Mouse (Mus musculus) kidney, adult 2 months (tissue): Measurements from ENCODE around the gene Tas2r135. TPM values are rescaled to one million over a fixed set of nuclear protein-coding genes. Genes with fewer than 3 reads are reported as not detected.
A peak's percentile ranks its signal among the peaks of the same experiment; 100 is the strongest.

Experiments
- DNase-seq: peaks from one replicate; pipeline ENCODE4 v3.0.0; 2021
- H3K27ac ChIP-seq: fragments of 200-500 bp; 2 replicates; pipeline ENCODE4 v1.5.1; 2012; ENCODE audit warnings: low read depth, low read length, control low read depth, inconsistent platforms; ENCODE audit not compliant: insufficient read depth
- H3K27me3 ChIP-seq: fragments of 200-500 bp; replicated peaks from 2 replicates; pipeline ENCODE4 v1.6.1; 2012; ENCODE audit warnings: mild to moderate bottlenecking, moderate library complexity, low read length, inconsistent platforms; ENCODE audit not compliant: control insufficient read depth, insufficient read depth
- H3K36me3 ChIP-seq: fragments of 200-500 bp; 2 replicates; pipeline ENCODE4 v1.6.1; 2012; ENCODE audit warnings: mild to moderate bottlenecking, moderate library complexity, low read length, inconsistent platforms; ENCODE audit not compliant: control insufficient read depth, insufficient read depth
- H3K4me1 ChIP-seq: fragments of 200-500 bp; 2 replicates; pipeline ENCODE4 v1.6.1; 2011; ENCODE audit warnings: low read length; ENCODE audit not compliant: control insufficient read depth, insufficient read depth
- H3K4me3 ChIP-seq: fragments of 200-500 bp; 2 replicates; pipeline ENCODE4 v1.5.1; 2011; ENCODE audit warnings: mild to moderate bottlenecking, low read depth, low read length, control low read depth; ENCODE audit not compliant: insufficient read depth
- CTCF ChIP-seq: fragments of 200-500 bp; conservative IDR thresholded peaks from 2 replicates; pipeline ENCODE4 v1.5.1; 2011; ENCODE audit warnings: low read depth, mild to moderate bottlenecking, control low read depth, low read length, moderate library complexity, mixed read lengths; ENCODE audit not compliant: insufficient read depth, insufficient read length
- POLR2A ChIP-seq: fragments of 200-500 bp; IDR thresholded peaks from one replicate; pipeline ENCODE4 v1.6.1; 2011; ENCODE audit warnings: low read depth, low read length, control low read depth
- WGBS: fragments of 180-500 bp; shearing (Covaris S2); methylation state at CpG from one replicate; pipeline ENCODE4 v1.1.7; 2018; 5-methylcytosine and 5-hydroxymethylcytosine counted together
- polyA plus RNA-seq: library from polyadenylated mRNA; depleted of rRNA; stranded (reverse); fragments of >200 nt; gene quantifications from 2 replicates; pipeline ENCODE4 v1.2.3, GENCODE M21; 2012; rRNA removed

Gene Tas2r135
- polyA plus RNA-seq, 1 experiment = not detected

GRCm38 (mm10) chr6:42426337-42426736, 21.1 kb downstream of the Tas2r135 start:
- Histone ChIP-seq H3K36me3 (no peaks in the 10 kb centered on the region), H3K27ac (no peak overlapping the region), H3K4me3 (no peak overlapping the region), H3K4me1 (no peaks in the 10 kb centered on the region), H3K27me3 (no peaks in the 10 kb centered on the region)
- no peak for TF ChIP-seq POLR2A
- TF ChIP-seq CTCF = no peak
- DNase-seq = no peak
- WGBS = 84% methylated on average over 4 of the region's 4 CpGs

GRCm38 (mm10) chr6:42433554-42433953, 28.3 kb downstream of the Tas2r135 start:
- Histone ChIP-seq H3K27ac (no peak overlapping the region), H3K27me3 (no peaks in the 10 kb centered on the region), H3K36me3 (no peaks in the 10 kb centered on the region), H3K4me1 (no peaks in the 10 kb centered on the region), H3K4me3 (no peak overlapping the region)
- no peak for TF ChIP-seq POLR2A
- TF ChIP-seq CTCF = no peak
- 50% methylated on average over 2 of the region's 2 CpGs for WGBS
- peak; percentile 8 for DNase-seq

GRCm38 (mm10) chr6:42434446-42434845, 29.2 kb downstream of the Tas2r135 start, which contains the start of gene Tas2r126:
Tas2r126 (plus strand) TSS chr6:42434535.
- Histone ChIP-seq H3K27me3 (no peaks in the 10 kb centered on the region), H3K27ac (no peak within 1 kb of the TSS), H3K4me1 (no peaks in the 10 kb centered on the region), H3K4me3 (no peak within 1 kb of the TSS), H3K36me3 (no peaks in the 10 kb centered on the region)
- WGBS = 28% methylated on average over 6 of the region's 6 CpGs
- DNase-seq = peak; percentile 36
- TF ChIP-seq POLR2A (no peak), CTCF (no peak)

- no peaks in the 10 kb centered on the region for H3K36me3 ChIP-seq
- DNase-seq = no peak
- H3K4me1 ChIP-seq = no peaks in the 10 kb centered on the region
- no peak overlapping the region for H3K4me3 ChIP-seq
- H3K27me3 ChIP-seq = no peaks in the 10 kb centered on the region
- H3K27ac ChIP-seq = no peak overlapping the region
- TF ChIP-seq POLR2A (no peak), CTCF (no peak)
- WGBS = 77% methylated on average over 2 of the region's 2 CpGs
Observed at GRCm38 (mm10) chr6:42435490-42435889, 30.3 kb downstream of the Tas2r135 start.

- Histone ChIP-seq H3K4me3 (no peak overlapping the region), H3K4me1 (no peaks in the 10 kb centered on the region), H3K27ac (no peak overlapping the region), H3K27me3 (no peaks in the 10 kb centered on the region), H3K36me3 (no peaks in the 10 kb centered on the region)
- TF ChIP-seq CTCF (no peak), POLR2A (no peak)
- WGBS = 59% methylated on average over 2 of the region's 2 CpGs
- no peak for DNase-seq
Observed at GRCm38 (mm10) chr6:42441395-42441794, 36.2 kb downstream of the Tas2r135 start.

GRCm38 (mm10) chr6:42444491-42444890, 39.3 kb downstream of the Tas2r135 start:
- Histone ChIP-seq H3K27me3 (no peaks in the 10 kb centered on the region), H3K4me1 (no peaks in the 10 kb centered on the region), H3K36me3 (no peaks in the 10 kb centered on the region), H3K4me3 (no peak overlapping the region), H3K27ac (no peak overlapping the region)
- DNase-seq = no peak
- WGBS = 75% methylated on average over 2 of the region's 2 CpGs
- TF ChIP-seq CTCF (no peak), POLR2A (no peak)

GRCm38 (mm10) chr6:42447381-42447780, 42.1 kb downstream of the Tas2r135 start:
- WGBS = 69% methylated on average over 2 of the region's 2 CpGs
- Histone ChIP-seq H3K27ac (no peak overlapping the region), H3K4me3 (no peak overlapping the region), H3K4me1 (no peaks in the 10 kb centered on the region), H3K36me3 (no peaks in the 10 kb centered on the region), H3K27me3 (no peaks in the 10 kb centered on the region)
- TF ChIP-seq CTCF (no peak), POLR2A (no peak)
- DNase-seq = no peak

Other genes starting within 250 kb of the Tas2r135 start
- not detected in 2 replicates for gene Tas2r144, start 190.1 kb upstream of the Tas2r135 start, polyA plus RNA-seq
- 105 and 115 TPM in 2 replicates for gene Gstk1, start 159.5 kb upstream of the Tas2r135 start, polyA plus RNA-seq
- gene Tmem139, start 143.5 kb upstream of the Tas2r135 start, polyA plus RNA-seq = 28.3 and 34.0 TPM in 2 replicates
- 17.4 and 18.2 TPM in 2 replicates for gene Casp2, start 140.4 kb upstream of the Tas2r135 start, polyA plus RNA-seq
- gene Clcn1, start 118.7 kb upstream of the Tas2r135 start, polyA plus RNA-seq = 0.04 and 0.86 TPM in 2 replicates
- gene Fam131b, start 80.8 kb upstream of the Tas2r135 start, polyA plus RNA-seq = 0.05 TPM in 2 replicates
- 90.0 and 94.2 TPM in 2 replicates for gene Zyx, start 55.8 kb upstream of the Tas2r135 start, polyA plus RNA-seq
- 17.0 and 20.0 TPM in 2 replicates for gene Epha1, start 32.2 kb upstream of the Tas2r135 start, polyA plus RNA-seq
- gene Tas2r143, start 5.2 kb upstream of the Tas2r135 start, polyA plus RNA-seq = not detected in 2 replicates
- not detected in 2 replicates for gene Tas2r126, start 29.1 kb downstream of the Tas2r135 start, polyA plus RNA-seq
- not detected in 2 replicates for gene Olfr458, start 59.8 kb downstream of the Tas2r135 start, polyA plus RNA-seq
- not detected in 2 replicates for gene Olfr457, start 70.9 kb downstream of the Tas2r135 start, polyA plus RNA-seq
- gene Olfr456, start 81.8 kb downstream of the Tas2r135 start, polyA plus RNA-seq = not detected in 2 replicates
- gene Olfr455, start 142.2 kb downstream of the Tas2r135 start, polyA plus RNA-seq = not detected in 2 replicates
- not detected in 2 replicates for gene Tcaf3, start 192.3 kb downstream of the Tas2r135 start, polyA plus RNA-seq
- gene Tcaf2, start 239.8 kb downstream of the Tas2r135 start, polyA plus RNA-seq = 1.2 and 1.4 TPM in 2 replicates